Mouse (Mus musculus) heart, postnatal 0 days (tissue): ENCODE data around the gene Map3k20.

ENCODE experiments used
- CTCF ChIP-seq: IDR thresholded peaks from 2 replicates; pipeline ENCODE4 v1.5.1; 2016; ENCODE audit warnings: antibody characterized with exemption, control low read depth, low read depth
- EP300 ChIP-seq: IDR thresholded peaks from 2 replicates; pipeline ENCODE4 v1.6.1; 2016; ENCODE audit warnings: antibody characterized with exemption, low read depth

DNA sequence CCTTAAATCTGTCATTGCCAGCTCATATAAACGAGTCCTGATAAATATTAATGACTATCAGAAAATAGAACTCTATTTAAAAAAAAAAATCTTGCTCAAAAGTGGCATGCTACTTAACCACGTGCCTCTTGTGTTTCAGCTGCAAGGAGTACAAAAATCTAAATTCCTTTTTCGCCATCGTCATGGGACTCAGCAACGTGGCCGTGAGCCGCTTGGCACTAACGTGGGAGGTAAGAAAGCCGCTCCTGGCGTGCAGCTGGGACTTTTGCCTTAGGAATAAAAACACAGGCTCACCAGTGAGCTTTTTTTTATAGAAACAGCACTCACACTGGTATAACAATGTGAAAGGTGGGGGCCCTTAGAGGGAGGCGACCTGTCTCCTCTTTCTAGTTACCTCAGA, 46.5 kb upstream of the Map3k20 start:
- no peak for TF ChIP-seq CTCF
- no peak for TF ChIP-seq EP300
